ENCODE assay signal across 14 mouse cellular contexts in the genomic region with DNA sequence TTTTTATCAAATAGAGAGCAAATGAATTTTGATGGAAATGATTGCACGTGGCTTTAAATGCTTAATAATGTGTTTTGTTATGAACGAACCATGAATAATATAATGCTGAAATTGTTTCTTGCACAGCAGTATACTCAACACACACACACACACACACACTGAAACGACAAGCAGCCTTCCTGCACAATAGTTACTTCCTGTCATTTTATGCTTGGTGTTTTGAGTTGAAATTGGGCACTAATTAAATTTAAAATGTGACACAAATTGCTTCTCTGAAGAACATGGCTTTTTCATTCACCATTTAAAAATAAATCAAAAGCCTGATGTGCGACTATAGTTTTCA. TPM values are rescaled to one million over a fixed set of nuclear protein-coding genes. Genes with fewer than 3 reads are reported as not detected.
A peak's percentile ranks its signal among the peaks of the same experiment; 100 is the strongest.
DNase-seq lines count a peak whose midpoint lies in the region; ATAC-seq and TF ChIP-seq lines count a peak whose summit lies in the region.
"Had no signal": no experiment of that assay in that cellular context is flagged by ENCODE, and none has a peak within 500 bp of the region (broad histone marks: within the 10 kb centered on the region; RNA-seq: fewer than 3 reads in every experiment).

No protein-coding gene starts in this region.

- ATAC-seq in forebrain, embryonic 16.5 days: no peak
- ATAC-seq in embryonic facial prominence, embryonic 15.5 days (ENCODE audit: insufficient number of reproducible peaks, low FRiP score, low TSS enrichment, low read depth): no peak
- ATAC-seq in intestine, postnatal 0 days: no peak
- no peak for ATAC-seq in neural tube, embryonic 14.5 days (ENCODE audit: low read depth)

- H3K4me2 ChIP-seq in forebrain, embryonic 16.5 days (ENCODE audit: low read length): peak overlapping the region; percentile 38
- peak overlapping the region; percentile 48 for H3K4me2 ChIP-seq in embryonic facial prominence, embryonic 15.5 days (replicated peaks)
- H3K4me2 ChIP-seq in intestine, postnatal 0 days (replicated peaks; ENCODE audit: low read depth): no peak overlapping the region; the same call in 1 of the 2 replicates
- H3K4me2 ChIP-seq in neural tube, embryonic 14.5 days (ENCODE audit: low read depth, low read length): peak overlapping the region; percentile 12; the same call in 1 of the 2 replicates

- TF ChIP-seq CTCF in intestine, postnatal 0 days (IDR thresholded peaks at IDR 0.05; ENCODE audit: low read depth): no peak
- no peak for TF ChIP-seq CTCF in cerebellum, adult 2 months (IDR thresholded peaks at IDR 0.05; ENCODE audit: borderline replicate concordance, insufficient read depth, low read depth, low read length)

- no peak for DNase-seq in forebrain, embryonic 10.5 days (ENCODE audit: extremely low spot score, low spot score)
- DNase-seq in cerebellum, adult 2 months: no peak
- no peak for DNase-seq in thymus, postnatal 10 days (ENCODE audit: low spot score in 2 of 2)
- no peak for DNase-seq in natural killer cell, adult 2 months (ENCODE audit: low spot score in 2 of 2)
- DNase-seq: cerebellum, adult 9-11 months; gastrocnemius, postnatal 14 days; kidney, adult 18-20 months; thymus, postnatal 14 days had no signal

- H3K4me3 ChIP-seq in forebrain, embryonic 16.5 days (replicated peaks; ENCODE audit: low read length): no peak overlapping the region
- H3K4me3 ChIP-seq in forebrain, embryonic 10.5 days: no peak overlapping the region
- H3K4me3 ChIP-seq in embryonic facial prominence, embryonic 15.5 days (replicated peaks): peak overlapping the region; percentile 48; the same call in 1 of the 2 replicates
- H3K4me3 ChIP-seq in intestine, postnatal 0 days (ENCODE audit: low read depth, low read length): peak overlapping the region; percentile 41; the same call in 1 of the 2 replicates
- no peak overlapping the region for H3K4me3 ChIP-seq in neural tube, embryonic 14.5 days (ENCODE audit: low read depth, low read length)
- H3K4me3 ChIP-seq in cerebellum, adult 2 months (replicated peaks; ENCODE audit: insufficient read depth, low read depth, low read length): no peak overlapping the region

- no peaks in the 10 kb centered on the region for H3K27me3 ChIP-seq in forebrain, embryonic 16.5 days (replicated peaks; ENCODE audit: control insufficient read depth, insufficient read depth, low read length)
- H3K27me3 ChIP-seq in forebrain, embryonic 10.5 days (ENCODE audit: poor library complexity, severe bottlenecking): peaks cover 7% of the 10 kb centered on the region; the same call in 1 of the 2 replicates
- no peaks in the 10 kb centered on the region for H3K27me3 ChIP-seq in embryonic facial prominence, embryonic 15.5 days
- H3K27me3 ChIP-seq in intestine, postnatal 0 days (replicated peaks; ENCODE audit: control insufficient read depth, insufficient read depth, low read length): no peaks in the 10 kb centered on the region
- H3K27me3 ChIP-seq in neural tube, embryonic 14.5 days (ENCODE audit: control insufficient read depth, insufficient read depth, low read length): no peaks in the 10 kb centered on the region
- no peaks in the 10 kb centered on the region for H3K27me3 ChIP-seq in cerebellum, adult 2 months (ENCODE audit: control insufficient read depth, insufficient read depth, low read length)
- H3K27me3 ChIP-seq: lung, embryonic 15.5 days had no signal

- H3K27ac ChIP-seq in forebrain, embryonic 16.5 days (ENCODE audit: low read length): no peak overlapping the region
- H3K27ac ChIP-seq in forebrain, embryonic 10.5 days: no peak overlapping the region
- 0 out of 2 replicates have a peak overlapping the region, but pooled peaks have one; percentile 82 for H3K27ac ChIP-seq in embryonic facial prominence, embryonic 15.5 days (replicated peaks)
- H3K27ac ChIP-seq in intestine, postnatal 0 days (ENCODE audit: low read depth, low read length): no peak overlapping the region
- no peak overlapping the region for H3K27ac ChIP-seq in neural tube, embryonic 14.5 days (ENCODE audit: low read depth, low read length)
- H3K27ac ChIP-seq in cerebellum, adult 2 months (ENCODE audit: insufficient read depth, low read length): no peak overlapping the region
- H3K27ac ChIP-seq: layer of hippocampus, adult 2 months had no signal

- WGBS in forebrain, embryonic 16.5 days: 25% methylated on average over 4 of the region's 4 CpGs
- 66% methylated on average over 4 of the region's 4 CpGs for WGBS in forebrain, embryonic 10.5 days
- WGBS in embryonic facial prominence, embryonic 15.5 days: 30% methylated on average over 4 of the region's 4 CpGs
- 47% methylated on average over 4 of the region's 4 CpGs for WGBS in intestine, postnatal 0 days
- 47% methylated on average over 4 of the region's 4 CpGs for WGBS in neural tube, embryonic 14.5 days
- WGBS in cerebellum, adult 2 months: 29% methylated on average over 4 of the region's 4 CpGs

- H3K9me3 ChIP-seq in forebrain, embryonic 16.5 days (ENCODE audit: control insufficient read depth, low read length): no peaks in the 10 kb centered on the region
- H3K9me3 ChIP-seq in forebrain, embryonic 10.5 days: no peaks in the 10 kb centered on the region
- H3K9me3 ChIP-seq in embryonic facial prominence, embryonic 15.5 days (replicated peaks): no peaks in the 10 kb centered on the region
- H3K9me3 ChIP-seq in intestine, postnatal 0 days (ENCODE audit: control insufficient read depth): no peaks in the 10 kb centered on the region
- H3K9me3 ChIP-seq in neural tube, embryonic 14.5 days (ENCODE audit: control insufficient read depth, low read length): no peaks in the 10 kb centered on the region
- H3K9me3 ChIP-seq: lung, embryonic 15.5 days had no signal

- H3K9ac ChIP-seq in forebrain, embryonic 16.5 days (replicated peaks; ENCODE audit: low read depth, low read length): no peak overlapping the region
- no peak overlapping the region for H3K9ac ChIP-seq in embryonic facial prominence, embryonic 15.5 days
- H3K9ac ChIP-seq in intestine, postnatal 0 days (ENCODE audit: low read depth, low read length): no peak overlapping the region
- no peak overlapping the region for H3K9ac ChIP-seq in neural tube, embryonic 14.5 days (replicated peaks; ENCODE audit: low read depth, low read length)

- TF ChIP-seq POLR2A in cerebellum, adult 2 months (IDR thresholded peaks at IDR 0.05; ENCODE audit: borderline replicate concordance, insufficient read depth, low read length): no peak

- no peaks in the 10 kb centered on the region for H3K36me3 ChIP-seq in forebrain, embryonic 16.5 days (ENCODE audit: control insufficient read depth, insufficient read depth)
- H3K36me3 ChIP-seq in forebrain, embryonic 10.5 days (replicated peaks): no peaks in the 10 kb centered on the region
- H3K36me3 ChIP-seq in embryonic facial prominence, embryonic 15.5 days: peaks cover 12% of the 10 kb centered on the region
- H3K36me3 ChIP-seq in intestine, postnatal 0 days (ENCODE audit: control insufficient read depth, insufficient read depth): no peaks in the 10 kb centered on the region
- no peaks in the 10 kb centered on the region for H3K36me3 ChIP-seq in neural tube, embryonic 14.5 days (ENCODE audit: control insufficient read depth, insufficient read depth, low read length)

- 0 out of 2 replicates have a peak, but pooled peaks cover 2% of the 10 kb centered on the region for H3K4me1 ChIP-seq in forebrain, embryonic 16.5 days (replicated peaks; ENCODE audit: control insufficient read depth, insufficient read depth, low read length)
- peaks cover 19% of the 10 kb centered on the region for H3K4me1 ChIP-seq in forebrain, embryonic 10.5 days
- H3K4me1 ChIP-seq in embryonic facial prominence, embryonic 15.5 days: no peaks in the 10 kb centered on the region
- H3K4me1 ChIP-seq in intestine, postnatal 0 days (replicated peaks; ENCODE audit: control insufficient read depth, insufficient read depth, low read length): no peaks in the 10 kb centered on the region
- no peaks in the 10 kb centered on the region for H3K4me1 ChIP-seq in neural tube, embryonic 14.5 days (ENCODE audit: control insufficient read depth, insufficient read depth, low read length)
- no peaks in the 10 kb centered on the region for H3K4me1 ChIP-seq in cerebellum, adult 2 months (ENCODE audit: control insufficient read depth, insufficient read depth, low read length)
- H3K4me1 ChIP-seq: lung, embryonic 15.5 days had no signal

RNA-seq across cellular contexts. Expression of a gene that starts 0.3 kb away (rescaled TPM):
- polyA plus RNA-seq in forebrain, embryonic 16.5 days (2015; fragmentation: Nextera tagmentation; extraction: Ambion mirVana): 1.0 and 2.1 TPM in 2 replicates
- polyA plus RNA-seq in forebrain, embryonic 10.5 days (2016; fragmentation: Nextera tagmentation; extraction: Ambion mirVana): 0.89 and 1.5 TPM in 2 replicates
- 18.7 and 20.0 TPM in 2 replicates for polyA plus RNA-seq in embryonic facial prominence, embryonic 15.5 days (2015; fragmentation: Nextera tagmentation; extraction: Ambion mirVana)
- 7.4 and 7.9 TPM in 2 replicates for polyA plus RNA-seq in intestine, postnatal 0 days (2015; fragmentation: Nextera tagmentation; extraction: Ambion mirVana)
- polyA plus RNA-seq in neural tube, embryonic 14.5 days (2014; fragmentation: Nextera tagmentation; extraction: Ambion mirVana): 2.8 and 2.9 TPM in 2 replicates
- 0.65 and 0.84 TPM in 2 replicates for polyA plus RNA-seq in cerebellum, adult 2 months (2012; rRNA removed)

Comparison
In these comparisons a context has a peak if more than half of its experiments do, and no peak if none do; other contexts are left out.
1. H3K4me3 ChIP-seq: peak in embryonic facial prominence, embryonic 15.5 days (single experiment) and intestine, postnatal 0 days (single experiment); none in forebrain, embryonic 16.5 days (single experiment), forebrain, embryonic 10.5 days (single experiment), neural tube, embryonic 14.5 days (single experiment) and cerebellum, adult 2 months (single experiment).